Mouse (Mus musculus): ENCODE measurements around the gene Pwp2. TPM values are rescaled to one million over a fixed set of nuclear protein-coding genes. Genes with fewer than 3 reads are reported as not detected.

The Pwp2 gene
- total and polyA plus RNA-seq, 3 experiments = 49.6 to 91.5 (median 62.4) TPM

- H3K4me3 ChIP-seq (ENCODE audit: control insufficient read depth in 1 of 2, insufficient read depth in 1 of 2, low read depth in 2 of 2, low read length in 2 of 2) = no peak overlapping the region
- TF ChIP-seq ELF1 (IDR thresholded peaks at IDR 0.05; ENCODE audit: low read depth, low read length) = no peak
- no peak for TF ChIP-seq POLR2AphosphoS5 (IDR thresholded peaks at IDR 0.05; ENCODE audit: borderline replicate concordance, low read depth, low read length)
- no peak for TF ChIP-seq KAT2A (conservative IDR thresholded peaks at IDR 0.05; ENCODE audit: low read depth, low read length)
- no peak for TF ChIP-seq MAZ (IDR thresholded peaks at IDR 0.05; ENCODE audit: low read depth, low read length)
- TF ChIP-seq E2F4 (IDR thresholded peaks at IDR 0.05; ENCODE audit: borderline replicate concordance, low read depth, low read length) = no peak
- no peak for DNase-seq (ENCODE audit: low read depth, low spot score)
- H3K27me3 ChIP-seq (ENCODE audit: control insufficient read depth in 1 of 2, insufficient read depth in 2 of 2, low read length in 2 of 2) = peaks cover 0 to 2% of the 10 kb centered on the region in 2 experiments; a peak in 2 of 4 replicates
- no peaks in the 10 kb centered on the region for H3K36me3 ChIP-seq (ENCODE audit: control insufficient read depth in 1 of 2, insufficient read depth in 2 of 2, low read length in 2 of 2)
- peaks cover 0 to 8% of the 10 kb centered on the region in 2 experiments; a peak in 1 of 4 replicates for H3K4me1 ChIP-seq (ENCODE audit: control insufficient read depth in 1 of 2, insufficient read depth in 2 of 2, low read length in 2 of 2)
- no peaks in the 10 kb centered on the region for H3K79me2 ChIP-seq (ENCODE audit: control insufficient read depth, insufficient read depth, low read length, poor library complexity)
- no peaks in the 10 kb centered on the region for H3K9me3 ChIP-seq (replicated peaks; ENCODE audit: insufficient read depth, low read length)
- H3K27ac ChIP-seq (ENCODE audit: control insufficient read depth, low read depth, low read length) = no peak overlapping the region
- no peak overlapping the region for H3K9ac ChIP-seq (ENCODE audit: control insufficient read depth, low read depth, low read length, poor library complexity, severe bottlenecking)
These were observed 56.3 kb downstream of the Pwp2 start for GRCm38 (mm10) chr10:78128647-78129046.

GRCm38 (mm10) chr10:78127931-78128330, 57.0 kb downstream of the Pwp2 start:
- Histone ChIP-seq H3K36me3 (ENCODE audit: control insufficient read depth in 1 of 2, insufficient read depth in 2 of 2, low read length in 2 of 2) (no peaks in the 10 kb centered on the region), H3K4me3 (ENCODE audit: control insufficient read depth in 1 of 2, insufficient read depth in 1 of 2, low read depth in 2 of 2, low read length in 2 of 2) (no peak overlapping the region), H3K4me1 (ENCODE audit: control insufficient read depth in 1 of 2, insufficient read depth in 2 of 2, low read length in 2 of 2) (peaks cover 0 to 8% of the 10 kb centered on the region in 2 experiments; a peak in 1 of 4 replicates), H3K27ac (ENCODE audit: control insufficient read depth, low read depth, low read length) (no peak overlapping the region), H3K79me2 (ENCODE audit: control insufficient read depth, insufficient read depth, low read length, poor library complexity) (no peaks in the 10 kb centered on the region), H3K9ac (ENCODE audit: control insufficient read depth, low read depth, low read length, poor library complexity, severe bottlenecking) (no peak overlapping the region), H3K27me3 (ENCODE audit: control insufficient read depth in 1 of 2, insufficient read depth in 2 of 2, low read length in 2 of 2) (peaks cover 0 to 2% of the 10 kb centered on the region in 2 experiments; a peak in 2 of 4 replicates), H3K9me3 (replicated peaks; ENCODE audit: insufficient read depth, low read length) (no peaks in the 10 kb centered on the region)
- no peak for TF ChIP-seq POLR2AphosphoS5 (IDR thresholded peaks at IDR 0.05; ENCODE audit: borderline replicate concordance, low read depth, low read length)
- DNase-seq (ENCODE audit: low read depth, low spot score) = no peak

- Histone ChIP-seq H3K4me1 (ENCODE audit: control insufficient read depth in 1 of 2, insufficient read depth in 2 of 2, low read length in 2 of 2) (peaks cover 0 to 8% of the 10 kb centered on the region in 2 experiments; a peak in 1 of 4 replicates), H3K79me2 (ENCODE audit: control insufficient read depth, insufficient read depth, low read length, poor library complexity) (no peaks in the 10 kb centered on the region), H3K4me3 (ENCODE audit: control insufficient read depth in 1 of 2, insufficient read depth in 1 of 2, low read depth in 2 of 2, low read length in 2 of 2) (no peak overlapping the region), H3K27ac (ENCODE audit: control insufficient read depth, low read depth, low read length) (no peak overlapping the region), H3K36me3 (ENCODE audit: control insufficient read depth in 1 of 2, insufficient read depth in 2 of 2, low read length in 2 of 2) (no peaks in the 10 kb centered on the region), H3K9me3 (replicated peaks; ENCODE audit: insufficient read depth, low read length) (no peaks in the 10 kb centered on the region), H3K27me3 (ENCODE audit: control insufficient read depth in 1 of 2, insufficient read depth in 2 of 2, low read length in 2 of 2) (peaks cover 0 to 2% of the 10 kb centered on the region in 2 experiments; a peak in 2 of 4 replicates), H3K9ac (ENCODE audit: control insufficient read depth, low read depth, low read length, poor library complexity, severe bottlenecking) (no peak overlapping the region)
- DNase-seq (ENCODE audit: low read depth, low spot score) = no peak
- TF ChIP-seq POLR2A (IDR thresholded peaks at IDR 0.05; ENCODE audit: control insufficient read depth in 1 of 2, insufficient read depth in 1 of 2, low read depth in 1 of 2, low read length in 2 of 2, poor library complexity in 1 of 2) = no peak
- no peak for TF ChIP-seq POLR2AphosphoS5 (IDR thresholded peaks at IDR 0.05; ENCODE audit: borderline replicate concordance, low read depth, low read length)
- no peak for TF ChIP-seq KAT2A (conservative IDR thresholded peaks at IDR 0.05; ENCODE audit: low read depth, low read length)
- no peak for TF ChIP-seq EP300 (IDR thresholded peaks at IDR 0.05; ENCODE audit: low read depth in 1 of 2, low read length in 2 of 2)
These were observed 57.7 kb downstream of the Pwp2 start for GRCm38 (mm10) chr10:78127046-78127870.

Measured in MEL (cell line).